Mouse (Mus musculus): ENCODE measurements around the gene Usf1. TPM values are rescaled to one million over a fixed set of nuclear protein-coding genes. Genes with fewer than 3 reads are reported as not detected.

Gene Usf1
- polyA plus RNA-seq, 2 experiments, result 15.0 to 16.9 TPM

DNA sequence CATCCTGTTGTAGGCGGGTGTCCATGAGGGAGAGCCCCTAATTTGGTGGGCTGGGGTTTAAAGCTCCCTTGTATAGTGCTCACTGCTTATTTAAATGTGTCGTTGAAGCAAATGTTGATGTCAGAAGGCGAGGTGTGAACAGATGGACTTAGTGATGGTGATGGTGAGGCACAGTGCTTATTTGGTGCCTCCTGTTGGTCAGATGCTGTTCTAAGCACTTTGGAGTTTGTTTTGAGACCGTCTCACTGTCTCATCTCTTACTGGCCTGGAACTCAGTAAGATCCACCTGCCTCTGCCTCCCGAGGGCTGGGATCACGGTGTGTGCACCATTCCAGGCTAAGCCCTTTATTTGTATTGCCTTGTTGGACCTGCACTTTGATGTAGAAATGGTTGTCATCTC, 43.8 kb downstream of the Usf1 start:
- Histone ChIP-seq H3K9ac (replicated peaks) (no peak overlapping the region), H3K36me3 (replicated peaks; ENCODE audit: control insufficient read depth, insufficient read depth, low read depth) (no peaks in the 10 kb centered on the region), H3K4me2 (ENCODE audit: low read depth) (no peak overlapping the region), H3K27ac (no peak overlapping the region), H3K9me3 (ENCODE audit: control insufficient read depth, low read length) (no peaks in the 10 kb centered on the region), H3K4me1 (replicated peaks; ENCODE audit: control insufficient read depth in 2 of 2, insufficient read depth in 2 of 2, low read length in 1 of 2) (0 out of 4 replicates have a peak, but pooled peaks cover 0 to 8% of the 10 kb centered on the region in 2 experiments), H3K4me3 (ENCODE audit: insufficient read depth in 1 of 2, low read depth in 2 of 2, low read length in 2 of 2) (no peak overlapping the region), H3K27me3 (ENCODE audit: control insufficient read depth, insufficient read depth, low read length) (no peaks in the 10 kb centered on the region)
- ATAC-seq (ENCODE audit: insufficient read depth) (no peak), DNase-seq (ENCODE audit: low read depth in 3 of 3, low spot score in 3 of 3) (no peak)
- peak; percentile 23; the same call in 1 of the 2 replicates for TF ChIP-seq CTCF (IDR thresholded peaks at IDR 0.05; ENCODE audit: low read depth)
- TF ChIP-seq EP300 (IDR thresholded peaks at IDR 0.05; ENCODE audit: low read depth), result no peak
- 63% methylated on average over 6 of the region's 6 CpGs for WGBS (ENCODE audit: insufficient replicate concordance)

DNA sequence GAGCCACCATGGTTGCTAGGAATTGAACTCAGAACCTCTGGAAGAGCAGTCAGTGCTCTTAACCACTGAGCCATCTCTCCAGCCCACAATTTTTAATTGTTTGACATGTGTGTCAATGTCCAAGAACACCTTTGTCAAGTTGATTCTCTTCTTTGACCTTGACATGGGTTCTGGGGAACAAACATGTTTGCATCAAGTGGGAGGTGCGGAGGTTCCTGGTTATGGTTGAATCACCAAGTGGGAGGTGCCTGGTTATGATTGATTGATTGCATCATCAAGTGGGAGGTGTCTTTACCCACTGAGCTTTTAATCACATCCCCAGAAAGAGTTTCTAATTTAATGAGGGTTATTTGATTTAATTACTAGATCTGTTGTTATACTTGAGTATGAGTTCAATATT, 46.5 kb downstream of the Usf1 start:
- TF ChIP-seq EP300 (IDR thresholded peaks at IDR 0.05; ENCODE audit: low read depth) (no peak), CTCF (IDR thresholded peaks at IDR 0.05; ENCODE audit: low read depth) (no peak)
- Histone ChIP-seq H3K36me3 (replicated peaks; ENCODE audit: control insufficient read depth, insufficient read depth, low read depth) (no peaks in the 10 kb centered on the region), H3K4me1 (replicated peaks; ENCODE audit: control insufficient read depth in 2 of 2, insufficient read depth in 2 of 2, low read length in 1 of 2) (0 out of 4 replicates have a peak, but pooled peaks cover 0 to 7% of the 10 kb centered on the region in 2 experiments), H3K27ac (no peak overlapping the region), H3K9ac (replicated peaks) (no peak overlapping the region), H3K9me3 (ENCODE audit: control insufficient read depth, low read length) (no peaks in the 10 kb centered on the region), H3K4me3 (ENCODE audit: insufficient read depth in 1 of 2, low read depth in 2 of 2, low read length in 2 of 2) (no peak overlapping the region), H3K27me3 (ENCODE audit: control insufficient read depth, insufficient read depth, low read length) (no peaks in the 10 kb centered on the region), H3K4me2 (ENCODE audit: low read depth) (no peak overlapping the region)
- ATAC-seq (ENCODE audit: insufficient read depth), result no peak
- no peak for DNase-seq (ENCODE audit: low read depth in 3 of 3, low spot score in 3 of 3)
- 69% methylated on average over 1 of the region's 1 CpGs for WGBS (ENCODE audit: insufficient replicate concordance)

DNA sequence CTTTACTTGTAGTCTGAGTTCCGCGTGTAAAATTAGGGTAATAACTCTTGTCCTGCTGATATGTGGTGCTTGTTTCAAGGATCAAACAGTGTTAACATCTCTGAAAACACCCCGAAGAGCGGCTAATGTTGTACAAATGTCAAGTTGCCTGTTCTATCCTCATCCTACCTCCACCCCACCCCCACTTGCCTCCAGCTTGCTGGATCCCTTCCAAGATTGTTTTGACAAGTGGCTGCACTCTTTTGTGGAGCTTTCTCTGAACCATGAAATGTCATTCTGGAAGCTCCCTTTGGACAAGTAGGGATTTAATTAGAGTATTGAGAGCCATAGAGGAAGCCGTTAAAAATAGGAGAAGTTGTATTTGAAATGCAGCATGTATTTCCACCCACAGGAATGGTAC, 48.7 kb downstream of the Usf1 start:
- Histone ChIP-seq H3K4me2 (ENCODE audit: low read depth) (no peak overlapping the region), H3K4me1 (replicated peaks; ENCODE audit: control insufficient read depth in 2 of 2, insufficient read depth in 2 of 2, low read length in 1 of 2) (no peaks in the 10 kb centered on the region), H3K27me3 (ENCODE audit: control insufficient read depth, insufficient read depth, low read length) (no peaks in the 10 kb centered on the region), H3K9ac (replicated peaks) (no peak overlapping the region), H3K4me3 (ENCODE audit: insufficient read depth in 1 of 2, low read depth in 2 of 2, low read length in 2 of 2) (no peak overlapping the region), H3K9me3 (ENCODE audit: control insufficient read depth, low read length) (no peaks in the 10 kb centered on the region), H3K27ac (no peak overlapping the region), H3K36me3 (replicated peaks; ENCODE audit: control insufficient read depth, insufficient read depth, low read depth) (no peaks in the 10 kb centered on the region)
- no peak for DNase-seq (ENCODE audit: low read depth in 3 of 3, low spot score in 3 of 3)
- ATAC-seq (ENCODE audit: insufficient read depth), result no peak
- TF ChIP-seq EP300 (IDR thresholded peaks at IDR 0.05; ENCODE audit: low read depth) (no peak), CTCF (IDR thresholded peaks at IDR 0.05; ENCODE audit: low read depth) (no peak)
- WGBS (ENCODE audit: insufficient replicate concordance), result 71% methylated on average over 5 of the region's 5 CpGs

DNA sequence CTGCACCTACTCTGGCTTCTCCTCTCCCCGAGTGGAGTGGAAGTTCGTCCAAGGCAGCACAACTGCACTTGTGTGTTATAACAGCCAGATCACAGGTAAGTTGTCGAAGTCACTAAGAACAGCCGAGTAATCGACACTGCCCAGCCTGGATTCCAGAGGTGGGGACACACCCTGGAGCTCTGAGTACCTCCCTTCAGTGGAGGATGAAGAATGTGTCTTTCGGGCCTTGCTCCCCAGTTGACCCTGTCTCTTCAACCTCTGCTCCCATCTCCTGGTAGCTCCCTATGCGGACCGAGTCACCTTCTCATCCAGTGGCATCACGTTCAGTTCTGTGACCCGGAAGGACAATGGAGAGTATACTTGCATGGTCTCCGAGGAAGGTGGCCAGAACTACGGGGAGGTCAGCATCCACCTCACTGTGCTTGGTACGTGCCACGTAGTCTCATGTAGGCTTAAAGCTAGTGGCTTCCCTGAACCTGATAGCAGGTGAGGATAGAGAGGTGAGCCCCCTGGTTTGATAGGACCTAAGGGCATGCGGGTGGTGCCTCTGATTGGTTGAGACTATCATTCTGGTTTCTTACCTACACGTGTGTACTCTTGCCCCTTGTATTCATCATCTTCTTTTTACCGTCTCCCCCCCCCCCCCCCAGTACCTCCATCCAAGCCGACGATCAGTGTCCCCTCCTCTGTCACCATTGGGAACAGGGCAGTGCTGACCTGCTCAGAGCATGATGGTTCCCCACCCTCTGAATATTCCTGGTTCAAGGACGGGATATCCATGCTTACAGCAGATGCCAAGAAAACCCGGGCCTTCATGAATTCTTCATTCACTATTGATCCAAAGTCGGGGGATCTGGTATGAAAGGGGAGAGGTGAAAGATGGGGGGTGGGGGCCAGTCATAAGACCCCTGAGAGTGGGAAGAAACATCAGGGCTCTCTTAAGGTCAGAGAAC, 49.7 kb downstream of the Usf1 start:
- DNase-seq (ENCODE audit: low read depth in 3 of 3, low spot score in 3 of 3) (no peak), ATAC-seq (ENCODE audit: insufficient read depth) (no peak)
- H3K9me3 ChIP-seq (ENCODE audit: control insufficient read depth, low read length), result no peaks in the 10 kb centered on the region
- no peak overlapping the region for H3K4me3 ChIP-seq (ENCODE audit: insufficient read depth in 1 of 2, low read depth in 2 of 2, low read length in 2 of 2)
- H3K9ac ChIP-seq (replicated peaks), result no peak overlapping the region
- 74% methylated on average over 21 of the region's 22 CpGs for WGBS (ENCODE audit: insufficient replicate concordance)
- no peak overlapping the region for H3K27ac ChIP-seq
- H3K27me3 ChIP-seq (ENCODE audit: control insufficient read depth, insufficient read depth, low read length), result no peaks in the 10 kb centered on the region
- TF ChIP-seq CTCF (IDR thresholded peaks at IDR 0.05; ENCODE audit: low read depth) (no peak), EP300 (IDR thresholded peaks at IDR 0.05; ENCODE audit: low read depth) (no peak)
- no peaks in the 10 kb centered on the region for H3K4me1 ChIP-seq (replicated peaks; ENCODE audit: control insufficient read depth in 2 of 2, insufficient read depth in 2 of 2, low read length in 1 of 2)
- no peak overlapping the region for H3K4me2 ChIP-seq (ENCODE audit: low read depth)
- no peaks in the 10 kb centered on the region for H3K36me3 ChIP-seq (replicated peaks; ENCODE audit: control insufficient read depth, insufficient read depth, low read depth)

DNA sequence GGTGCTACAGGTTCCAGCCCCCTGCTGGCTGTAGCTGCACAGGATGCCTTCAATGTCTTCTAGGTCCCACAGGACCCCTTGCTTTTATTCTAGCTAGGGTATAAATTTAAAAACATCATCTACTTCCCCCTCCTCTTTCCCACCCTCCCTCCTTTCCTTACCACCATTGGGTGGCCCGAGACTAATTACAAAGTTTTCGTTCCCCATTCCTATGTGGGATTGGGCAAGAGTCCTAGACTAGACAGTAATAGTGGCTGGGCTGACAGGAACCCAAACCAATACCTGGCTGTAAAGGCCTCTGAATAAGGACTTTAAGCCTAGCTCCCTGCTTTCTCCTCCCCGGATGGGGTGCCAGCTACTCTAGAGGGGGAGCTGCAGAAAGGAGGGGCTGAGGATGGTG, 52.0 kb downstream of the Usf1 start:
- no peaks in the 10 kb centered on the region for H3K36me3 ChIP-seq (replicated peaks; ENCODE audit: control insufficient read depth, insufficient read depth, low read depth)
- H3K9ac ChIP-seq (replicated peaks), result no peak overlapping the region
- TF ChIP-seq EP300 (IDR thresholded peaks at IDR 0.05; ENCODE audit: low read depth) (no peak), CTCF (IDR thresholded peaks at IDR 0.05; ENCODE audit: low read depth) (no peak)
- WGBS (ENCODE audit: insufficient replicate concordance), result 65% methylated on average over 3 of the region's 3 CpGs
- ATAC-seq (ENCODE audit: insufficient read depth), result no peak
- H3K4me3 ChIP-seq (ENCODE audit: insufficient read depth in 1 of 2, low read depth in 2 of 2, low read length in 2 of 2), result no peak overlapping the region
- no peak for DNase-seq (ENCODE audit: low read depth in 3 of 3, low spot score in 3 of 3)
- H3K27ac ChIP-seq, result no peak overlapping the region
- H3K9me3 ChIP-seq (ENCODE audit: control insufficient read depth, low read length), result no peaks in the 10 kb centered on the region
- no peaks in the 10 kb centered on the region for H3K4me1 ChIP-seq (replicated peaks; ENCODE audit: control insufficient read depth in 2 of 2, insufficient read depth in 2 of 2, low read length in 1 of 2)
- H3K4me2 ChIP-seq (ENCODE audit: low read depth), result no peak overlapping the region
- no peaks in the 10 kb centered on the region for H3K27me3 ChIP-seq (ENCODE audit: control insufficient read depth, insufficient read depth, low read length)
